Mouse (Mus musculus) midbrain, embryonic 13.5 days (tissue): ENCODE measurements around the gene Rtl8b. TPM values are rescaled to one million over a fixed set of nuclear protein-coding genes. Genes with fewer than 3 reads are reported as not detected.
"Not testable (repeated sequence)": the region's sequence is repeated elsewhere in the genome, so short reads cannot be mapped to it uniquely, and the experiment has no call there.

ENCODE experiments used
- ATAC-seq: fragments of 200-750 bp; cut with Nextera tagmentation; 2 replicates; pipeline ENCODE4 v1.8.0; 2017; ENCODE audit warnings: mild to moderate bottlenecking, moderate TSS enrichment, moderate library complexity
- H3K27ac ChIP-seq: fragments of 300-500 bp; sonication (generic); 2 replicates; pipeline ENCODE4 v1.5.1; 2015; ENCODE audit warnings: inconsistent platforms, mild to moderate bottlenecking, moderate library complexity
- H3K27me3 ChIP-seq: fragments of 300-500 bp; sonication (generic); 2 replicates; pipeline ENCODE4 v1.6.1; 2015; ENCODE audit warnings: mild to moderate bottlenecking, inconsistent platforms
- H3K36me3 ChIP-seq: fragments of 300-500 bp; sonication (generic); 2 replicates; pipeline ENCODE4 v1.6.1; 2015; ENCODE audit warnings: mild to moderate bottlenecking, inconsistent platforms
- H3K4me1 ChIP-seq: fragments of 300-500 bp; sonication (generic); replicated peaks from 2 replicates; pipeline ENCODE4 v1.6.1; 2015; ENCODE audit warnings: inconsistent platforms
- H3K4me2 ChIP-seq: fragments of 300-500 bp; sonication (generic); replicated peaks from 2 replicates; pipeline ENCODE4 v1.6.1; 2015; ENCODE audit warnings: moderate library complexity, mild to moderate bottlenecking, inconsistent platforms
- H3K4me3 ChIP-seq: fragments of 300-500 bp; sonication (generic); replicated peaks from 2 replicates; pipeline ENCODE4 v1.5.1; 2015; ENCODE audit warnings: mild to moderate bottlenecking, inconsistent platforms
- H3K9ac ChIP-seq: fragments of 300-500 bp; sonication (generic); replicated peaks from 2 replicates; pipeline ENCODE4 v1.6.1; 2015; ENCODE audit warnings: mild to moderate bottlenecking, inconsistent platforms
- H3K9me3 ChIP-seq: fragments of 300-500 bp; sonication (generic); 2 replicates; pipeline ENCODE4 v1.6.1; 2016; ENCODE audit warnings: mild to moderate bottlenecking, inconsistent platforms
- WGBS: fragments of 180-500 bp; shearing (Covaris S2); methylation state at CpG from one replicate; pipeline ENCODE4 v1.1.7; 2015; 5-methylcytosine and 5-hydroxymethylcytosine counted together
- polyA plus RNA-seq: library from polyadenylated mRNA; unstranded; fragments of >200 nt; fragmentation: Nextera tagmentation; extraction: Ambion mirVana; gene quantifications from 2 replicates; pipeline ENCODE4 v1.2.1, GENCODE M21; 2015

Gene Rtl8b
- 136 and 139 TPM in 2 replicates for polyA plus RNA-seq

DNA sequence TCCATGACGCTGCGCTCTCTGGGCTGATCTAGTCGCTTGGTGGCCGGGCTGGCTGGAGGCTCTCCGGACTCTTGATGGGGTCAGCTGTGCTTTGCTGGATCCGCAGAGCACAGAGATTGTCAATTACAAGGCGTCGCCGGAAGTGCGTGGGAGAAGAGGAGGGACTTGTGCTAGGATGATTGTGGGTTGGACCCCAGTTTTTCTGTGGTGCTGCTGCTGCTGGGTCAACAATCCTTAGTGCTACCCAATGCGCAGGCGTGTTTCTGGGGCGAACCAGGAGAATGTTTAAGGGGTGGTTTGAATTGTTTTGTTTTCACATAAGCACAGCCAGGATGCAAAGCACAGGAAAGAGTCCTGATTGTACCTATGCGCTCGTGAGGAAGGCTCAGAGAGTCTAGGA lies at the start of gene Rtl8b:
Rtl8b (minus strand) TSS at position 115 of the 400 bp plus-strand sequence.
- peak within 1 kb of the TSS; percentile 52 for H3K4me2 ChIP-seq
- ATAC-seq: peak; percentile 93
- H3K9ac ChIP-seq: peak within 1 kb of the TSS; percentile 39; the same call in 1 of the 2 replicates
- H3K27me3 ChIP-seq: no peaks in the 10 kb centered on the region
- H3K36me3 ChIP-seq: no peaks in the 10 kb centered on the region
- no peaks in the 10 kb centered on the region for H3K4me1 ChIP-seq
- 27% methylated on average over 13 of the region's 15 CpGs for WGBS
- peak within 1 kb of the TSS; percentile 84 for H3K27ac ChIP-seq
- H3K4me3 ChIP-seq: peak within 1 kb of the TSS; percentile 33
- H3K9me3 ChIP-seq: no peaks in the 10 kb centered on the region

DNA sequence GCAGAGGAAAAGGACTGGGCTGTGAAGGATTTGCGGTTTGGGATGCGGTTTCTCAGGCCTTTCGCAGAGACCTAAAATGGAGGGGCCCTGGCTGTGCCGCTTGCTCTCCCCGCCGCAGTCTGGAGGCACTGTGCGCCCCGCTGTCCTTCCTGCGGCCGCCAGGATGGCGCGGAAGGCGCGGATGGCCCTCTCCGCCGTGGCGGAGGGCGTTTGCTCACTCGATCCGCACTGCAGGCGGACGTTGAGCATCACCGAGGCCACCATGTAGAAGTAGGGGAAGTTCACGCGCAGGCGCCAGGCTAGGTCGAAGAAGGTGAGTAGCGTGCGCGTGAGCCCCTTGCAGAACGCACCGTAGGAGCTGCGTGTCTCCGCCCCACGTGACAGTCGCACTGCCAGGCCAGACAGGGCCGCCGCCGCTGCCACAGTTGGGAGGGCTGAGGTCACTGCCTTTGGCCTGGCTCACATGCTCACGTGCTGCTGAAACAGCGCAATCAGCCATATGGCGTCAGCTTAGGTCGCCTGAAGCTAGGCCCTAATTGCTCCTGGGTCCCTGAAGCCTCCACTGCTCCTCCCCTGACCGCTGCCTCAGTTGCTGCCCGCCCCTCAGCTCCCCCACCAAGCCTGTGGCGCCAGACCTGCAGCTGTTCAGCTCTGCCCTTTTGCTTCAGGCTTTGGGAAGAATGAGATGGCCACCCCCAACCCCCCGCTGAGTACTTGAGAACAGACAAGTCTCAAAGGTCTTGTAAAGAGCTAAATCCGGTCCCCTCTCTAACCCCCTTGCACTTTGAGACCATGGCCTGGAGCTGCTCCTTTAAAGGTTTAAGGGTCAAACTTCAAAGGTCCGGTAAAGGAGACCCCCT lies 46.3 kb upstream of the Rtl8b start:
- Histone ChIP-seq H3K4me2 (peak overlapping the region; percentile 55), H3K27me3 (no peaks in the 10 kb centered on the region), H3K36me3 (no peaks in the 10 kb centered on the region), H3K9ac (peak overlapping the region; percentile 54), H3K9me3 (no peaks in the 10 kb centered on the region), H3K27ac (no peak overlapping the region), H3K4me3 (peak overlapping the region; percentile 36), H3K4me1 (no peaks in the 10 kb centered on the region)
- WGBS: 24% methylated on average over 48 of the region's 49 CpGs
- ATAC-seq: peak; percentile 86

- Histone ChIP-seq H3K36me3 (no peaks in the 10 kb centered on the region), H3K4me3 (peak overlapping the region; percentile 36), H3K4me1 (no peaks in the 10 kb centered on the region), H3K9ac (peak overlapping the region; percentile 54), H3K27me3 (no peaks in the 10 kb centered on the region), H3K9me3 (no peaks in the 10 kb centered on the region), H3K27ac (no peak overlapping the region), H3K4me2 (peak overlapping the region; percentile 55)
- 43% methylated on average over 2 of the region's 2 CpGs for WGBS
- ATAC-seq: peak; percentile 59
Measured at GRCm38 (mm10) chrX:53715942-53716322, 45.7 kb upstream of the Rtl8b start.

- 65% methylated on average over 3 of the region's 3 CpGs for WGBS
Measured at GRCm38 (mm10) chrX:53702673-53703072, 32.5 kb upstream of the Rtl8b start.

GRCm38 (mm10) chrX:53699225-53699624 lies 29.0 kb upstream of the Rtl8b start:
- Histone ChIP-seq H3K27ac (no peak overlapping the region), H3K27me3 (no peaks in the 10 kb centered on the region), H3K36me3 (no peaks in the 10 kb centered on the region), H3K4me2 (no peak overlapping the region), H3K9me3 (no peaks in the 10 kb centered on the region), H3K4me1 (no peaks in the 10 kb centered on the region), H3K9ac (no peak overlapping the region), H3K4me3 (no peak overlapping the region)
- ATAC-seq: no peak
- WGBS: 98% methylated on average over 2 of the region's 2 CpGs

More at GRCm38 (mm10) chrX:53702673-53703072, 32.5 kb upstream of the Rtl8b start:
- Histone ChIP-seq H3K27ac (no peak overlapping the region), H3K4me3 (no peak overlapping the region), H3K4me2 (no peak overlapping the region), H3K4me1 (no peaks in the 10 kb centered on the region), H3K9me3 (no peaks in the 10 kb centered on the region; the same call in 1 of the 2 replicates), H3K9ac (no peak overlapping the region), H3K36me3 (no peaks in the 10 kb centered on the region), H3K27me3 (no peaks in the 10 kb centered on the region)
- no peak for ATAC-seq

DNA sequence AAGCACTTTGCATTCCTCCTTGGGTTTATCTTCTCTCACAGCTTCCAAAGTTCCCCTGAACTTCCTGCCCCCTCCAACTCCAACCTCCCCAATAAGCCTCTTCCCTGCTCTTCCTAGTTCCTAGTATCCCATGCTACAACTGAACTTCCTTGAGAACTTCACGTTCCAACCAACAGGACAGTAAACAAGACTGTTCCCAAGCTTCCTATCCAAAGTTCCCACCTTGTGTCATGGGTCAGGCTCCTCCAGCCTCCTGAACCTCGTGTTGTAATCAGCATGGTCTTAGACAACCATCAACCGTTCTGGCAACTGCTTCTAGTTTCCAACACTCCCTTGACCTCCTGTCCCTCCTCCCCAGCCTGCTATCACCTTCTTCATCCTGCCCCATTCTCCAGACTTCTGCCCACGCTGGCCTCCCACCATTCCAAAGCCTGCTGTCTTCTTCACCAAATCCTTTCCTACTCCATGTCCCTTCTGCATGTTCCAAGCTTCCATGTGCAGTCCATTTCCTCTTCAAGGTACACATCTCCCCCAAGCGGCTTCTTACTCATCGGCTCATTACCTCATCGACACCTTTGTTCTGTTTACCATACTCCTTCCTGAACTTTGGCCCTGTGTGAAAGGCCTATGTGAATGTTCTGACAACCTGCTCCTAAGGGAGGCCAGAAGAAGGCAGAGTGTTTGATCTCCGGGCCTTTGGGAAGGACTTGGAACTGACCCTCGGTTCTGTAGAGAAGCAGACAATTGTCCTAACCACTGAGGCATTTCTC lies 24.0 kb upstream of the Rtl8b start:
- Histone ChIP-seq H3K27ac (no peak overlapping the region), H3K27me3 (no peaks in the 10 kb centered on the region), H3K9me3 (no peaks in the 10 kb centered on the region), H3K4me2 (no peak overlapping the region), H3K9ac (no peak overlapping the region), H3K4me3 (no peak overlapping the region), H3K36me3 (no peaks in the 10 kb centered on the region), H3K4me1 (no peaks in the 10 kb centered on the region)
- whole genome bisulfite sequencing: 89% methylated on average over 9 of the region's 9 CpGs
- no peak for ATAC-seq

- Histone ChIP-seq H3K36me3 (no peaks in the 10 kb centered on the region), H3K27ac (no peak overlapping the region), H3K4me2 (no peak overlapping the region), H3K4me1 (no peaks in the 10 kb centered on the region), H3K27me3 (no peaks in the 10 kb centered on the region), H3K4me3 (no peak overlapping the region), H3K9me3 (no peaks in the 10 kb centered on the region), H3K9ac (no peak overlapping the region)
- 76% methylated on average over 2 of the region's 2 CpGs for WGBS
- ATAC-seq: no peak
Measured at GRCm38 (mm10) chrX:53693141-53693540, 22.9 kb upstream of the Rtl8b start.

DNA sequence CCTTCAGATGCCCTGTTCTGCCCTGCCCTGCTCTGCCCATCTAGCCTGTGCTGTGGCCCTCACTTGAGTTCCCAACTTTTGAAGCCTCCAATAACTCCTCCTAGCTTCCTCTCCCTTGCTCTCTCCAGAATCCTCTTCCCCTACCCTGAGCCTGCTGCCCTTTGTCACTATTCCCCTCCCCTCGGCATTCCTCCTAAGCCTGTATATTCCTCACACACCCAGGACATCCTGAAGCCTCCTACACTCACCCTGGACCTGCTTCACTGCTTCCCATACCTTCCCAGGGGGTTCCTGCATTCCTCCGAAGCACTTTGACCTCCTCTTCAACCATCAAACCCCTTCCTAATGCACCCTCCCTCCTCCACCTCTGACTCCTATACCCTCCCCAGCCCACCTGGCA lies 21.9 kb upstream of the Rtl8b start:
- no peaks in the 10 kb centered on the region for H3K4me1 ChIP-seq
- no peak for ATAC-seq
- H3K27ac ChIP-seq: no peak overlapping the region
- H3K27me3 ChIP-seq: no peaks in the 10 kb centered on the region
- no peak overlapping the region for H3K9ac ChIP-seq
- WGBS: 68% methylated on average over 2 of the region's 2 CpGs
- no peaks in the 10 kb centered on the region for H3K9me3 ChIP-seq
- H3K36me3 ChIP-seq: no peaks in the 10 kb centered on the region
- H3K4me3 ChIP-seq: no peak overlapping the region
- no peak overlapping the region for H3K4me2 ChIP-seq

- not testable (repeated sequence) for H3K27ac ChIP-seq, H3K4me1 ChIP-seq, ATAC-seq, H3K9ac ChIP-seq, H3K27me3 ChIP-seq, H3K9me3 ChIP-seq, H3K36me3 ChIP-seq, H3K4me2 ChIP-seq, H3K4me3 ChIP-seq
- 100% methylated on average over 2 of the region's 4 CpGs for WGBS
Measured at GRCm38 (mm10) chrX:53684676-53685075, 14.5 kb upstream of the Rtl8b start.

GRCm38 (mm10) chrX:53682650-53683049 lies 12.4 kb upstream of the Rtl8b start:
- H3K27ac ChIP-seq, H3K27me3 ChIP-seq, H3K9me3 ChIP-seq, H3K36me3 ChIP-seq, H3K4me1 ChIP-seq, H3K4me2 ChIP-seq, H3K4me3 ChIP-seq, H3K9ac ChIP-seq: not testable (repeated sequence)
- peak; percentile 55; the same call in 1 of the 2 replicates for ATAC-seq
- 55% methylated on average over 2 of the region's 3 CpGs for WGBS

DNA sequence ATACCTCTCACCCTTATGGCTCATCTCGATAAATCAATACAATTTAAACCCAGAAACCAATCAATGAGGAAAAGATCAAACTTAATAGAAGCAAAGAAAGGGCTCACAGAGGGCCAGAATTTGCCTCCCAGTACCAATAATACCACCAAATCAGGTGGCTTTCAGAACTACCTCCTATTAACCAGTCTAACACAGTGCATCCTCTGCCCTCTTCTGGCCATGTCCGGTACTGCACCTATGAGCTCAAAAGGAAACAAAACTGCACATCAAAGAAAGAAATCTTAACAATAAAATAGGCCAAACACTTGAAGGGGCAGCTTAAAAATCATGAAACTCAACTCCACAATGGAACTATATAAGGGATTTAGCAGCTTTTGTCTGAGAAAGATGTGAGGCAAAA lies 6.7 kb upstream of the Rtl8b start:
- H3K9me3 ChIP-seq, H3K4me1 ChIP-seq, H3K36me3 ChIP-seq, H3K4me2 ChIP-seq, H3K27ac ChIP-seq, H3K27me3 ChIP-seq, H3K9ac ChIP-seq, H3K4me3 ChIP-seq: not testable (repeated sequence)
- WGBS: 47% methylated on average over 2 of the region's 2 CpGs
- peak; percentile 58; the same call in 1 of the 2 replicates for ATAC-seq

DNA sequence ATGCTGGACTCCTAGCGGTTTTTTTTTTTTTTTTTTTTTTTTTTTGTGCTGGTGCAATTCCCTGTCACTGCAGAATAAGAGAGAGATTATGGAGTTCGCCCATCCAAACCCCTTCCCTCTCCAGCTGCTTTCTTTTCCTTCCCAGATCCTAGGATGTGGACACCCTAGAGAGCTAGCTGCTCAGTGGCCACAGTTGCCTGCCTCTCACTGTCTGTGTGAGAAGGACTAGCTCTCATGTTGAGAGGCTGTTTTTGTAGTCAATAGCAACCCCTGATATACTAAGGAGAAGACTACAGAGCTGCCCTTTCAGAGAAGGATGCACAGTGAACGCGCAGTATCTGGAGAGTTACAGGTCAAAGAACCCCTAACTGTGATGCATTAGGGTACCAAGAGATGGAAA lies 488 bp upstream of the Rtl8b start:
- H3K27me3 ChIP-seq, H3K4me1 ChIP-seq, H3K36me3 ChIP-seq, H3K9me3 ChIP-seq: not testable (repeated sequence)
- peak overlapping the region; percentile 42 for H3K4me2 ChIP-seq
- H3K4me3 ChIP-seq: peak overlapping the region; percentile 33
- peak overlapping the region; percentile 84 for H3K27ac ChIP-seq
- H3K9ac ChIP-seq: peak overlapping the region; percentile 36; the same call in 1 of the 2 replicates
- ATAC-seq: peak; percentile 41
- WGBS: 22% methylated on average over 4 of the region's 4 CpGs
